Mouse (Mus musculus): ENCODE measurements at regions not wholly inside any gene's neighbourhood (a gene's known extent, or its start where the extent isn't known, plus 50 kb on each side); places are given as distances from the start of the nearest gene placed in this dataset.

DNA sequence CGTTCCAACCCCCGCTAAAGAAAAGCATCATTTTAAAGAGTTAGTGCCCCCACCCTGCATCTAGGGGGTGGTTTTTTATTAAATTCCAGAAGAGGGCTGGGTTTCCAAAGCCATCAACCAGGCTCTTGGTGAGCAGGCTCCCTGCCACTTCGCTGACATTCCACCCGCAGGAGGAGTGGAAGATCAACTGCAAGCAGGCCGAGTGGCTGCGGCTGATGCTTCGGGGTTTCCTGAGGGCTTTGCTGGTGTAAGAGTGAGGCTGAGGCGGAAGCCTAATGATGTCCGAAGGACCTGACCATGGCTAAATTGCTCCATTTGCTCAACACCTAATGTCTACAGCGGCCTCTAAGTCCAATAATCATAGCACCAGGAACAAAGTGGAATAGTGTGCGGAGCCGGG is 118.0 kb downstream of the Tmem30b start:
- TF ChIP-seq CTCF (IDR thresholded peaks at IDR 0.05; ENCODE audit: borderline replicate concordance, insufficient read depth, low read length) (no peak), POLR2A (IDR thresholded peaks at IDR 0.05; ENCODE audit: low read depth, low read length) (no peak)

Data from embryonic fibroblast, embryonic 13.5 days (primary cell).